Mouse (Mus musculus): Measurements from ENCODE around the gene Dnah2.
A peak's percentile ranks its signal among the peaks of the same experiment; 100 is the strongest.

Gene Dnah2

GRCm38 (mm10) chr11:69418481-69419442 lies 130.1 kb downstream of the Dnah2 start:
- peak; percentile 70 for DNase-seq (ENCODE audit: low spot score)

GRCm38 (mm10) chr11:69417449-69418384 lies 131.2 kb downstream of the Dnah2 start:
- DNase-seq (ENCODE audit: low spot score) = peak; percentile 95

- no peak for DNase-seq (ENCODE audit: low spot score)
Measured at GRCm38 (mm10) chr11:69416921-69417448, 131.9 kb downstream of the Dnah2 start.

- no peak for DNase-seq (ENCODE audit: low spot score)
Measured at GRCm38 (mm10) chr11:69416509-69416908, 132.4 kb downstream of the Dnah2 start.

- DNase-seq (ENCODE audit: low spot score) = no peak
Measured at GRCm38 (mm10) chr11:69415668-69416451, 133.1 kb downstream of the Dnah2 start.

- no peak for DNase-seq (ENCODE audit: low spot score)
Measured at GRCm38 (mm10) chr11:69415327-69415667, 133.6 kb downstream of the Dnah2 start.

- no peak for DNase-seq (ENCODE audit: low spot score)
Measured at GRCm38 (mm10) chr11:69414421-69415326, 134.2 kb downstream of the Dnah2 start.

- DNase-seq (ENCODE audit: low spot score) = no peak
Measured at GRCm38 (mm10) chr11:69413221-69414181, 135.4 kb downstream of the Dnah2 start, which contains the start of gene Kdm6b. Kdm6b (minus strand) TSS chr11:69413675.

- DNase-seq (ENCODE audit: low spot score) = no peak
Measured at GRCm38 (mm10) chr11:69412548-69412947, 136.4 kb downstream of the Dnah2 start.

GRCm38 (mm10) chr11:69411538-69412203 lies 137.2 kb downstream of the Dnah2 start:
- DNase-seq (ENCODE audit: low spot score) = no peak

GRCm38 (mm10) chr11:69411073-69411535 lies 137.8 kb downstream of the Dnah2 start:
- DNase-seq (ENCODE audit: low spot score) = peak; percentile 92

- DNase-seq (ENCODE audit: low spot score) = no peak
Measured at GRCm38 (mm10) chr11:69410310-69411072, 138.4 kb downstream of the Dnah2 start.

- DNase-seq (ENCODE audit: low spot score) = no peak
Measured at GRCm38 (mm10) chr11:69410045-69410309, 138.9 kb downstream of the Dnah2 start.

- DNase-seq (ENCODE audit: low spot score) = peak; percentile 72
Measured at GRCm38 (mm10) chr11:69409378-69410044, 139.4 kb downstream of the Dnah2 start.

- peak; percentile 57 for DNase-seq (ENCODE audit: low spot score)
Measured at GRCm38 (mm10) chr11:69408541-69409377, 140.2 kb downstream of the Dnah2 start.

GRCm38 (mm10) chr11:69407724-69408004 lies 141.2 kb downstream of the Dnah2 start:
- DNase-seq (ENCODE audit: low spot score) = no peak
